Mouse (Mus musculus) right cerebral cortex, postnatal 14 days (tissue): Measurements from ENCODE around the gene Cd79a.
A peak's percentile ranks its signal among the peaks of the same experiment; 100 is the strongest.

Experiments used
- DNase-seq: peaks from one replicate; pipeline ENCODE4 v3.0.0; 2022

Cd79a gene

DNA sequence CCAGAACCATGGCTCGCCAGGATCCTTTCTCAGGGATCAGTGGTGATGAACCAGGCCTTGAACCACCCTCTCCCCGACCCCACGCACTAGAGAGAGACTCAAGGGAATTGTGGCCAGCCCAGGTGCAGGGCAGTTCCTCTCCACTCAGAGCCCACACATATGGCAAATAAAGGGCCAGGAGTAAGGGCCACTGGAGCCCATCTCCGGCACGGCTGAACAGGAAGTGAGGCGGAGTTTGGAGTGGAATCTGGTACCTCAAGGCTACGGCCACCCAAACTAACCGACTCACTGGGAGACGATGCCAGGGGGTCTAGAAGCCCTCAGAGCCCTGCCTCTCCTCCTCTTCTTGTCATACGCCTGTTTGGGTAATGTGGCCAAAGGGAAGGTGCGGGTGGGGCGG is at the start of gene Cd79a:
Cd79a (plus strand) TSS at position 158 of the 400 bp plus-strand sequence.
- DNase-seq = no peak

DNA sequence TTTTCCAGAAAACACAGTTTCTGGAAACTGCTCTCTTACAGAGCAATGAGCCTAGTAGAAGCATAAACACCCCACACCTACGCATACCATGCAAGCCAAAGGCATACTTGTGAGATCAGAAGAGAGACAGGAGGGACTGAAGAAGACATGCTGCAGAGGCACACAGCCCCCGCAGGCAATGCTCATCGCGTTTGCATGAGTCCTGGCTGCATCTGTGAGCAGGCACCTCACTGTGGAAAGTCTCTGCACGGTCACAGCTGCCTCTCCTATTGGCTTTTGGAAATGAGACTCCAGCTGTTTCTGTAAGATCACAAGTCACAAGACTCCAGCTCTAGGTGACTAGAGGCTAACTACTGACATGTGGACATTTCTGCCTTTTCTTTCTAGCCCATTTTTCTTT is 47.0 kb upstream of the Cd79a start:
- peak; percentile 26 for DNase-seq

DNA sequence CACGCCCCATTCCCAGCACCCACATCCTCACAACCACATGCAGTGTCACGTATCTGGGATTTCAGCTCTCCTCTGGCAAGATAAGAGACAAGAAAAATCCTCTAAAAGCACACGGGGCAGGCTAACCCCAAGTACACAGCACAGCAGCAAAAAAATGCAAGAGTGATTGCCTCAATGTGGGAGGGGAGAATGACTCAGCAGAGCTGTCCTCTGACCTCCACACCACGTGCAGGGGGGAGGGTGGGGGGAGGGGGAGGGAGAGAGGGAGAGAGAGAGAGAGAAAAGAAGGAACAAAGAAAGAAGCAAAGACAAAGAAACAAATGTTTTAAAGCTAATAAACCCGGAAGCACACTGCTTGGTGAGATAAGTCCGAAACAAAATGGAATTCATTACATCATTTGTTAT is 46.3 kb upstream of the Cd79a start:
- DNase-seq = no peak

DNA sequence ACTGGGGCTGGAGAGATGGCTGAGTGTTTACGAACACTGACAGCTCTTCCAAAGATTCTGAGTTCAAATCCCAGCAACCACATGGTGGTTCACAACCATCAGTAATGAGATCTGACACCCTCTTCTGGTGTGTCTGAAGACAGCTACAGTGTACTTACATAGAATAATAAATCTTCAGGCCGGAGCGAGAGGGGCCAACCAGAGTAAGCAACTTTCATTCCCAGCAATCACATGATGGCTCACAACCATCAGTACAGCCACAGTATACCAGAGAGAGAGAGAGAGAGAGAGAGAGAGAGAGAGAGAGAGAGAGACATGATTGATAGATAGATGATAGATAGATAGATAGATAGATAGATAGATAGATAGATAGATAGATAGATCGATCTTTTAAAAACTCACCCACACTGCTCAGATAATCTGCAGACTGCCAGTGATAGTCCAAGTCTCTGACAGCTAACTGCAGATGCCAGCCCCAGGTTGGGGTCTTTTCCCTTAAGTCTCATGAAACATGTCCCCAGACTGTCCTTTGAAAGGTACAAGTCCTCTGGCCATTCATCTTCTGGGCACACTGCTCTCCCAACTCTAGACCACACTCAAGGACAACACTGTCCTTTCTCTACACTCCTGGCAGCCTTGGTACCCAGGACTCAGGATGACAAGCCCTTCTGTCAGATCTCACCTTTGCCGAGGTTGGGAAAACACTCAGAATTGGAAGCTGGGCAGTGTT is 45.4 kb upstream of the Cd79a start:
- DNase-seq = no peak

DNA sequence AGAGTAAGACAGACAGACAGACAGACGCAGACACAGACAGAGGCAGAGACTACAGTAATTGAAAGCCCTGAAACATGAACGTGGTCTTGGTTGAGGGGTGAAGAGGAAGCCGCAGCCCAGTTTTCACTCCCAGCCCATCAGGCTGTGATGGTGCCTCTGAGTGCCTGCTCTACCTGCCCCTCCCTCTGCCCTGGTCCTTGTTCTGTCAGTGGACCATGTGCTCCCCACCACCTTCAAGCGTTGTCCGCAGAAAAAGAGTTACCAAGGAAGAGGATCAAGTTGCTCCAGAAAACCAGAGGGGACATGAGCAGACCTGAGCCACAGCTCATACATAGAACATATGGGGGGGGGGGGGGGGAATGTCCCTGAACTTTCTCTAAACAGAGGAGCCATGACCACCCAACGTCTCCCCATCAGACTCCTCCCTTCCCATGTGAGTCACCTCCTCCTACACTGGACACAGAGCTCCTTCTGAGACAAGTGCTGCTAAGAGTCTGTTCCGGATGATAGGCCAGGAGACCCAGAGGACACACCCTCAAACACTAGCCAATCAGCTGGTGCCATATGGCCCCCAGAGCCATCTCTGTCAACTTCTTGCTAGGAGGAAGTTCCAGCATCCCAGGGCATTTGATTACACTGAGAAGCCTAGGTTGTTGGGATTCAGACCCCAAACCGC is 44.5 kb upstream of the Cd79a start:
- DNase-seq = no peak

DNA sequence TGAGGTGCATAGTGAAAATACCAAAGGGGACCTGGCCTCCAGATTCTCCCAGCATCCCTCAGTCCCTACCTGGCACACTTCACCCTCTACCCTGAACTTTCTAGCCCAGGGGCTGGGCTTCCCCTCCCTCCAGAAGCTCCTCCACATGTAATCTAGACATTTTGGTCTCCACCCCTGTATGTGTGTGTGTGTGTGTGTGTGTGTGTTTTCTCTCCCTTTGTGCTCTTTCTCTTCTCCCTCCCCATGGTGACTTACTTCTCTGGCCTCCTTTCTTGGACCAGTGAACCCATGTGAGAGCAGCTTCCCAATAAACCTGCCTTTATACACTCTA is 44.0 kb upstream of the Cd79a start:
- DNase-seq = no peak

DNA sequence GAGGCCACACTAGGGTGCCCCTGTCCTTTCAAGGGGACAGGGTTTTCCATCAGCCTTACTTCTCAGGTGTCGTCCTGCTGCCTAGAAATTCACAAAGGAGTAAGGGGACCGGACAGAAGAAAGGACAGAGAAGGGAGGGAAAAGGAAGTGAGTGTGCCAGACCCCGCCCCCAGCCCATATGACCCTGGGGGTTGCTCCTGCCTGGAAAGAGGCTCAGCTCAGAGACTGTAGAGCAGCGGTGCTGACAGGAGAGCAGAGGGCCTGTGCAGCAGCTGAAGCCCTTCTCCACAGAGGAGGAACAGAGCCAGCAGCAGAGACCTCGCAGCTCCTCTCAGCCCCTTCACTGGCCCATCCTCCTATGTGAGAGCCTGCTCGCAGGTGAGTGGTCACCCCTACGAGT is 43.5 kb upstream of the Cd79a start:
- no peak for DNase-seq

DNA sequence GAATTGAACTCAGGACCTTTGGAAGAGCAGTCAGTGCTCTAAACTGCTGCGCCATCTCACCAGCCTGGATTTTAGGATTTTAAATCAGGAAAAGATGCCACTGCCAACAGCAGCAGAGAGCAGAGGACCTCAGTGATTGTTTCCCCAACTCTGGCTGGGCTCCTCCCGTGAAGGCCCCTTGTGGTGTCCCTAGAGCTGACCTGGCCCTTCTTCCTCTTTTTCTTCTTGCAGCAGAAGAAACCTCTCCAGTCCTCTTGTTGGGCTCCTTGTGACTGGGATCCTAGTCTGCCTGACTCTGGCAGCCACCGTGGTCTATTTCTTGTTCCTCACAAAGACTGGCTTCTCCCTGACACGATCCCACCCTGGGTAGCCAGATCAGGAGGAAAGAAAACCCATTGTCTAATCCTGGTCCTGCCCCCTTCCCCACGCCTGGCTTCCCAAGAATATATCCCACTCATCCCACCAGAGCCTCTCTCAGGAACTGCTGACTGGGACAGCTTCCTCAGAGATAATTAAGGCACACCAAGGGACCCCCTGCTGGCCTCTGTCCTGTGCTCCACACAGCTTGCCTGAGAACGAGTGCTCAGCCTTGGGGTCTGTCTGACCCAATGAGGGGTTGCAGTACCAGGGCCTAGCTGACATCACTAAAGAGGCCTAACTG is 40.6 kb upstream of the Cd79a start:
- DNase-seq = no peak

DNA sequence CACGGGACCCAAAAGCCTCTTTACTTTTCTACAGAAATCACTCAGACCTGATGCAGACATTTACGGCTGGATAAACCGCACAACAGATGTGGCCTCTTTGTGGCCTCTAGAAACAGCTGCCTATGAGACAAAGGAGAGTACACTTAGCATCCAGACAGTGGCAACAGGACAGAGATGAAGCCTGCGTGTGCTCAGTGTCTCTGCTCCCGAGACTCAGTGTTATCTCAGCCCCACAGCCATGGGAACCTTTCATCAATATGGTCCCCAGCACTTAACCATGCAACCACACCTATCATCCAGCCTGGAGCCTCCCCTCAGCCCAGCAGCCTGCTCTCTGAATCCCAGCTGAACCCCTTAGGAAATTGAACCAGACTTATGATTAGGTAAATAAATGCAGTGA is 37.9 kb upstream of the Cd79a start:
- DNase-seq = no peak

DNA sequence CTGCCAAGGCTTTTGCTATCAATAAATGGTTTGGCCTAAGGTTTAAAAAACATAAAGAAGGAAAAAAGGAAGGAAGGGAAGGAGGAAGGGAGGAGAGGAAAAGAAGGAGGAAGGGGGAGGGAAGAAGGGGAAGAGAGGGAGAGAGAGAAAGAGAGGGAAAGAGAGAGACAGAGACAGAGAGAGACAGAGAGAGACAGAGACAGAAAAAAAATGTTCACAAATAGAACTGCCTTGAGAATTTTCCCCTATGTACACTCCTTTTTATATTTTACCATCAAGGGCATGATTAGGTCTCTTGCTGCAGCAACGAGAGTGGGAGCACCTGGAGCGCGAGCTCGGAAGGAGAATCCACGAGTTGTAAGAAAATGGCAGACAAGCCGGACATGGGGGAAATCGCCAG is 35.3 kb upstream of the Cd79a start, which contains the start of gene Gm9844:
Gm9844 (plus strand) TSS at position 301 of the 400 bp plus-strand sequence.
- no peak for DNase-seq

DNA sequence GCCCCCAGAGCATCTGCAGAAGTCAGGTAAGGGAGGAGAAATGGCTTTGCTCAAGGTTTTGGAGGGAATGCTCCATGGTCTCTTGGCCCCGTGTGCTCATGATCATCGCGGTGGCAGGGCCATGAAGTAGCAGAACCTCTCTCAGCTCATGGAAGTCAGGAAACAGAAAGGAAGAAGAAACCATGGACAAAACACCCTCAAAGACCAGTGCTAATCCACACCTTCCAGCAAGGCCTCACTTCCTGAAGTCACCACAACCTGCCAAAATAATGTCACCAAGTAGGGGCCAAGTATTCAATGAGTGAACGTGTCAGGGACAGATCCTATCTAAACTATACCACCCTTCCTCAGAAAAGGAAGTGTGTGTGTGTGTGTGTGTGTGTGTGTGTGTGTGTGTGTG is 34.3 kb upstream of the Cd79a start:
- no peak for DNase-seq

DNA sequence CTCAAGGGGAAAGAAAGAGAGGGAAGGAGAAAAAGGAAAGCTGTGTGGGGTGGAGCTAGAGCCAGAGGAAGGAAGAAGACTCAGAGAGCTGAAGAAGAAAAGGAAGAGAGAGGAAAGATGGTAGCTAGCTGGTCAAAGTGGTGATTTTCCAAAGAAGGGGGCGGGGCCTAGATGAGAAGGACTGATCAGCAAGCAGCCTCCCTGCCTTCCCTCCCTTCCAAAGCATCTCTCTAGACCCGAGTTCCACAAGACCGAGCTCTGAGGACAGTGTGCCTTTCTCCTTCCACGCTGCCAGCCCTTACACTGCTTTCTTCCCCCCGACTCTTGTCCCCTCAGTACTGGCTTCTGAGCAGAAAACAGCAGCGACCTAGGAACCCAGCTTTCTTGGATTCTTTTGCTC is 33.0 kb upstream of the Cd79a start:
- no peak for DNase-seq

DNA sequence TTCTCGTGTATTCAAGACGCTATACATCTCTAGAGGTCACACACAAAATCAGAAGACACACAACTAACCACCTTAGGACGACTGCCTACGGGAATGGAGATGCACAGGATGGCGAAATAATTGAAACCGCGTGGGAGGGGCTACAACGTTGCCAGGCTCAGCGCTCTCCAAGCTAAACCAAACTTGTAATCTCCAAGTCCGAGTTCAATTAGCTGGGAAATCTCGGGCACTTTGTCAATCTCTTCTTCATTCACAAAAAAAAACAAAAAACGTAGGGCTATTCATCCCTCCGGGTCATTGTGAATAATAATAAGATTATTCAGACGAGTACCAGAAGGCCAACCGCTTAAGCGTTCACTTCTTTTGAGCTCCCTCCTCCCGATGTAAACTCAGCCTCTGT is 28.1 kb upstream of the Cd79a start:
- DNase-seq = no peak

DNA sequence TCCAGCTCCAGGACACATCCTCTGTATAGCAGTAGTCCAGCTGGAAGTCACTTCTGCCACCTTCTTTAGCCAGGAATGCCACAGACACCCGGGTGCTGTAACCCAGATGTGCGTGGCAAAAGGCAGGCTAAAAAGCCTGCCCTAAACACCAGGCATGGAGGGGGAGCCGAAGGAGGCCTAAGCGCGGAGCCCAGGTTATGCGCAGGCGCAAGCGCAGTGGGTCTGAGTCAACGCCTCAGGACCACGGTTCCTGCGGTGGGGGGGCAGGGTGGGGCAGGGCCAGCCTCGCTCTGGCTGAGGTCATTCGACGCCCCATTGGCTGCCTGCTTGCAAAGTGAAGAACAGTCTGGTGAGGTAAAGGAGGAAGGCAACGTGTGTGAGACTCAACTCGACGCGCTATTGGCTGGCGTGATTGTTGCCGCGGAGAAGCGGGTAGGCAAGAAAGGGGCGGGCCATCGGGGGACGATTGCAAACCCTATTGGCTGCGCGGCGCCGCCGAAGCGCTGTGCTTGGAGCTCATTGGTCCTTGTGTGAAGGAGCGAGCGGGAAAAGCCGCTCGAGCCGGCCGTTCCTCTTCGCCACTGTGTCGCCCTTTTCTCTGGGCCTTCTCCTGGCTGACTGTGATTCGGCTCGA is 27.5 kb upstream of the Cd79a start, which contains the start of the genes Lypd4 and Dmrtc2:
Lypd4 (minus strand) TSS at position 410 of the 634 bp plus-strand sequence.
Dmrtc2 (plus strand) TSS at position 526 of the 634 bp plus-strand sequence.
- no peak for DNase-seq

DNA sequence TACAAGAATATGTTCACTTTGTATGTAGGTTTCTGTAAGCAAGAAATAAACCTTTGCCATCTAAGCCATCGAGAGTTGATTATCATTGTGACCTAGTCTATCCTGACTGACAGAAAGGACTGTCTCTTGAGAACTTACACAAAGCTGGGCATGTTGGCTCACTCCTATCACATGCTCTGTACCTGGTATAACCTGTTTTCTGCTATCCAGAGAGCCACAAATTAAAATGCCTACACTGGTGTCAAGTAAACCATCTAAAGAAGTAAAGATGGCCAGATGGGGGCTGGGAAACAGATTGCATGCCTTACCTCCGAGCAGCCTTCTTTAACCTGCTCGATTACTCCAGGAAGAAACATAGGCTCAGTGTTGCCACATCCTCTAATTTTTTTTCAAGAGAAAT is 19.6 kb upstream of the Cd79a start:
- no peak for DNase-seq

DNA sequence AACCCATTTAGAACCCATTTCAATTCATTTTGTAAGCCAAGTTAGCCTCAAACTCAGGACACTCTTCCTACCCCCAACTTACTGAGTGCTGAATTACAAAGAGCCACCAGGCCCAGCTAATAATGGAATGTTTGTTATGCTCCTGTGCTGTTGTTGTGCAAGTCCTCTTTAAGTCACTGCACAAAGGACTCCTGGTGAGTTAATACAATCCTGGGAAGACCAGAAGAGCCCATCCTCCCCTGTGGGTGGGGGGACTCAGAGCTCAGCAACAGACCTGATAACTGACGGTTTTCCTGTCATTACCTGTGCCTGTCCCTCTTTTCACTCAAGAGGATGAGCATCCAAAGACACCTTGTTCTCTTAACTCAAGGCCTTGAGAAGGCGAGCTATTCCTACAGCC is 17.6 kb upstream of the Cd79a start:
- DNase-seq = no peak

DNA sequence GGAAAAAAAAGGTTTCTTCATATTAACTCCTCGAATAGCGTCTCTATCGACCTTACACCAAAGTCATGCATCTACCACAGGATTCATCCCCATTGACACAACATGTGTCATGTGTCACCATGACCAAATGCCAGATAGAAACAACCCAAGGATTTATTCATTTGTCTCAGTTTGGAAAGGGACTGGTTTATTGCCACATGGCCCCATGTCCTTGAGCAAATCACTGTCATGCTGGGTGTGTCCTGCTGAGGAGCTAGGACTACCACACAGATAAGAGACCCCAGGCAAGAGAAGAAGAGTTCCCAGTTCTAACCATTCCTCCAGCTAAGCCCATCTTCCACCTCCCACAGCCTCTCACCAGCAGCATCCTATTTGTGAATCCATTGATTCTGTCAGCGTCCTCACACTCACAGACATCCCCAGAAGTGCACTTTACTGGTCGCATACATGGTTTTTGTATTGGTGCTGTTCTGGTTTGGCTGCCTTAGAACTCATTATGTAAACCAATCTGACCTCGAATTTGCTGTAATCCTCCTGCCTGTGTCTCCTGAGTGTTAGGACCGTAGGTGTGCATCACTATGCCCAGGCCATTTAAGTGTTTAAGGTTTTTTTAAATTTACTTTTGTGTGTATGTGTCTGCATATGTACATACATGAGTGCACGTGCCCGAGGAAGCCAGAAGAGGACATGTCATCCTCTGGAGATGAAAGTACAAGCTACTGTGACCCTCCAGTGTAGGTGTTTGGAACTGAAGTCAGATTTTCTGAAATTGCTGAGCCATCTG is 14.6 kb upstream of the Cd79a start:
- DNase-seq = no peak

DNA sequence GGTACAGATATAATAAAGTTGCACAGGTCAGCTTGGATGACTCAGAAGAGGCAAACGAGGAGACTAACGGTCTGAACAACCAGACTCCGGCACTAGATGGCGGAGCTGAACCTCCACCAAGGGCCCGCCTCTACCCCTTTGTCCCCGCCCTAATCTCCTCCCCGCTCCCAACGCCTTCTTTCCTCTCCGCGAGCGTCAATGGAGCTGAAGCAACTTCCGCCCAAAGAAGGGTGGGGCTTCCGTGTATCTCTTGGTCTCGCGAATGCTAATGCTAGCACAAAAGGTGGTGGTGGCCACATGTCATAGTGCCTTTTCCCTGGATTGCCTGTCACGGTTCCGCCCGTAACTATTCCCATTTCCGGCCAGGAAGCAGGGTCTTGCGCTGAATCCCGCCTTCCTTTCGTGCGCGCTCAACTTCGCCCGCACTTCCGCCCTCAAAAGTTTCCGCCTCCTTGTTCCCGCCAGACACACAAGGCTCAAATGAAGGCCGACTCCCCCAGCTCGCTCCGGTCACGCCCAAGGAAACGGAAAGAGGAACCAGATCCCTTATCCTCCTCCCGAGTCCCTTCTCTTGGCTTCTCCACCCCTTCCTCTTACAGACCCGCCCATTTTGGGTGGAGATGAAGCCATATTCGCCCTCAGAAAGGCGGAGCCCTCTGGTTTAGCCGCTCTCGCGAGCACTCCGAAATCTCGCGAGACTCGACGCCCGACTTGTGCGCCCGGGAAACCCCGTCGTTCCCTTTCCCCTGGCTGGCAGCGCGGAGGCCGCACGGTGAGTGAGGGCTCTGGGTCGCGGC is 13.1 kb upstream of the Cd79a start, which contains the start of gene Rps19:
Rps19 (plus strand) TSS at position 476 of the 797 bp plus-strand sequence.
- DNase-seq = peak; percentile 99

DNA sequence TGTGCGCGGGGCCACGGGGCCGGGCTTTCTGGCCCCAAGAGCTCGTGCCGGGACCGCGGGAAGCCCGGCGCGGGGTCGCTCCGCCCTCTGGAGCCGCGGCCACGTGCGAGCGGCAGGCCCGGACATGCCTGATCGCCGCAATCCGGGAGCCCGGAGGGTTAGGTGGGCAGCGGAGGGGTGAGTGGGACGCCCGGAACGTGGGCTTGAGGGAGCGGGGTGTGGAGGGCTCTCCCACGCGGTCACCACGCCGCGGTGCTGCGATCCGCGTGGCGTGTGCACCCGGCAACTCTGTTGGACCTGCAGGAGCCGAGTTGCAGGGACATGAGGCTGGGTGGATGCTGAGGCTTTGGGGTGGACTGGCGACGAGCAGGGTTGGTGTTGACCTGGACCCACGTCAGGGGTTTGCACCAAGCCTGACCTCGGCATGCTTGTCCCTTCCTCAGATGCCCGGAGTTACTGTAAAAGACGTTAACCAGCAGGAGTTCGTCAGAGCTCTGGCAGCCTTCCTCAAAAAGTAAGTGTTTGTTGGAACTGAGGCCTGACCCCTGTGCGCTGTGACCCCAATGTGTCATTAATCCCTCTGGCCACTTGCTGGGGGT is 12.4 kb upstream of the Cd79a start:
- DNase-seq = no peak

DNA sequence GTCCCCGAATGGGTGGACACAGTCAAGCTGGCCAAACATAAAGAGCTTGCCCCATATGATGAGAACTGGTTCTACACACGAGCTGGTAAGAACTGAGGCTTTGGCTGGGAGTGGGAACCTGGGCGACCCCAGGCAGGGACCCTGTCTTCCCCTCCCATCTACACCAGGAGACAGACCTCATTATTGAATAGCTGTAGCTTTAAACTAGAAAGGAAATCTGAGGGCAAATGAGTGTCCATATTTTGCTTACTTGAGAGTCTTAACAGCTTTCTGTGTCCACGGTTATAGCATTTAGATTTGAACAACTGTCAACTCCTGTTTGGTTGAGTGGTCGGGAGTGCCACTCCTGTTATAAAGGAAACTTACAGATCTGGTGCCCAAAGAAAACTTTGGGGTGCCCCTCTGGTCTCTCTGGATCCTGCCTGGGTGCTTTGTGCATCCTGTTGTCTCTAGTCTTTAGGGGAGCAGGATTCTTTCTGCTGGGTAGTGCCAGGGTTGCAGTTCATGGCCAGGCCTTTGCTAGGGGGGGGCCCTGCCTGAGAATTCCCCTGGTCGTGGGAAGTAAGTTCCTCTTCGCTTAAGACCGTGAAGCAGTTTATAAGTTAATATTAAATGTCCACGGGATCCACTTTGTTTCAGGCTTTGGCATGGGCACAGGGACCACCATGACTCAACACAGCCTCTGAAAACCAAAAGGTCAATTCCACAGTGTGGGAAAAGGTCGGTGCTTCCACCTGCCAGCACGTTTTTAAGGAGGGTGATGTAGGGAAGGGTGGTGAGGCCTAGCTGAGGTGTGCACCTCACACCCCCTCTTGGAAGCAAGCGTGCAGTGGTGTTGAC is 11.5 kb upstream of the Cd79a start:
- no peak for DNase-seq

DNA sequence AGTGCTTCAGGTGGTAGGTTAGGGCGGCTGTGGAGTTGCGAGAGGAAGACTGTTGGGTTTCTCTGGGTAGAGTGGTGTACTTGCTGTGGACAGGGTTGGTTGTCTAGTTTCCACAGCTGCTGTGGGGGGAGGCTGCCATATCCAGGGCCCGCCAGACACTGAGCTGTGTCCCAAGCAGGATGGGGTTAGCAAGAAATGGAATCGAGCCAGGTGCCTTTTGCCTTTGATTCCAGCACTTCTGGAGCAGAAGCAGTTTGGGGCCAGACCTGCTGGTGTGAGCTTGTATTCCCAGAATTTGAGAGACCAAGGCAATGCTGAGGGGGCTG is 10.9 kb upstream of the Cd79a start:
- DNase-seq = no peak
